Mouse (Mus musculus) CH12.LX (cell line): ENCODE measurements around the gene Galnt9.

Experiments used
- CTCF ChIP-seq, 2 experiments: IDR thresholded peaks in 1 of 2; conservative IDR thresholded peaks in 1 of 2; 2 replicates each; pipeline ENCODE4 v1.5.1; 2011 to 2012; ENCODE audit warnings: low read depth in 2 of 2, low read length in 2 of 2, improper control_type of control experiment in 1 of 2, inconsistent platforms in 1 of 2, mild to moderate bottlenecking in 1 of 2, moderate library complexity in 1 of 2
- EP300 ChIP-seq: IDR thresholded peaks from 2 replicates; pipeline ENCODE4 v1.6.1; 2011; ENCODE audit warnings: low read length, improper control_type of control experiment
- GABPA ChIP-seq: IDR thresholded peaks from 2 replicates; pipeline ENCODE4 v1.6.1; 2012; ENCODE audit warnings: low read depth, low read length, improper control_type of control experiment, inconsistent platforms; ENCODE audit not compliant: insufficient replicate concordance
- HCFC1 ChIP-seq: IDR thresholded peaks from 2 replicates; pipeline ENCODE4 v1.6.1; 2012; ENCODE audit warnings: low read depth, mild to moderate bottlenecking, inconsistent platforms, low read length, improper control_type of control experiment
- JUND ChIP-seq: conservative IDR thresholded peaks from 2 replicates; pipeline ENCODE4 v1.6.1; 2011; ENCODE audit warnings: low read depth, low read length, improper control_type of control experiment
- KAT2A ChIP-seq: IDR thresholded peaks from 2 replicates; pipeline ENCODE4 v1.6.1; 2012; ENCODE audit warnings: low read length, improper control_type of control experiment, inconsistent platforms; ENCODE audit not compliant: insufficient replicate concordance
- MAZ ChIP-seq: IDR thresholded peaks from 2 replicates; pipeline ENCODE4 v1.6.1; 2012; ENCODE audit warnings: low read depth, mild to moderate bottlenecking, inconsistent platforms, low read length, improper control_type of control experiment, moderate library complexity
- MYC ChIP-seq: IDR thresholded peaks from 2 replicates; pipeline ENCODE4 v1.6.1; 2011; ENCODE audit warnings: low read depth, mild to moderate bottlenecking, improper control_type of control experiment, low read length
- NRF1 ChIP-seq: IDR thresholded peaks from 2 replicates; pipeline ENCODE4 v1.6.1; 2014; ENCODE audit warnings: low read depth, mild to moderate bottlenecking, inconsistent platforms, low read length, improper control_type of control experiment, moderate library complexity
- PAX5 ChIP-seq: IDR thresholded peaks from 2 replicates; pipeline ENCODE4 v1.6.1; 2012; ENCODE audit warnings: low read length, inconsistent platforms, mixed read lengths
- POLR2A ChIP-seq: IDR thresholded peaks from 2 replicates; pipeline ENCODE4 v1.6.1; 2011; ENCODE audit warnings: low read depth, mild to moderate bottlenecking, improper control_type of control experiment, low read length
- TCF12 ChIP-seq: IDR thresholded peaks from 2 replicates; pipeline ENCODE4 v1.6.1; 2014; ENCODE audit warnings: low read depth, mild to moderate bottlenecking, inconsistent platforms, low read length, improper control_type of control experiment
- USF1 ChIP-seq: IDR thresholded peaks from 2 replicates; pipeline ENCODE4 v1.6.1; 2014; ENCODE audit warnings: low read depth, mild to moderate bottlenecking, inconsistent platforms, low read length, improper control_type of control experiment
- ZNF384 ChIP-seq: IDR thresholded peaks from 2 replicates; pipeline ENCODE4 v1.6.1; 2012; ENCODE audit warnings: low read depth, low read length, improper control_type of control experiment, inconsistent platforms

GRCm38 (mm10) chr5:110653686-110654085 lies 109.5 kb downstream of the Galnt9 start:
- TF ChIP-seq TCF12 (no peak), CTCF (conservative IDR thresholded peaks at IDR 0.05 in 1 of 2, IDR thresholded peaks at IDR 0.05 in 1 of 2; ENCODE audit: low read depth in 2 of 2, low read length in 2 of 2) (no peak), KAT2A (no peak), MYC (no peak), POLR2A (no peak), ZNF384 (no peak), EP300 (no peak), GABPA (no peak), HCFC1 (no peak), PAX5 (no peak), USF1 (no peak), MAZ (no peak), NRF1 (no peak), JUND (no peak)
